Mouse (Mus musculus) cerebellum, postnatal 14 days (tissue): ENCODE data around the gene Ciao2a.

ENCODE experiments used
- DNase-seq, 2 experiments: peaks; one replicate each; pipeline ENCODE4 v3.0.0; 2021; ENCODE audit warnings: mixed read lengths in 2 of 2

Ciao2a gene

DNA sequence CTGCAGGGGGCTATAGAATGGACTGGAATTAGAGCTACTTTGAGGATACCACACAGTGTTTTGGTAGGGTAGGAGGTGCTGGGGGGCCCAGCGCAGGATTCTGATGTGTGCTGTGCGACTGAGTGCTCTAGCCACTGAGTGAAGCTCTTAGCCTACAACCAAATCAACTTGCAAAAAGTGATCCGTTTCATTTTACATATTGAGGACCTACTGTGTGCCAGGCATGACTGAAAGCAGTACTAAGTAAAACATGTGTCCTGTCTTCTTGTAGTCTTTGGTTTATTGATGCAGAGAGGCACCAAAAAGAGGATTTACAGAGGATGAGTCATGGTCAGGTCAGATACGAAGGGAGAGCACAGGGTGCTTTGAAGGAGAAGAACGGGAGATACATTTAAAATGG is 40.8 kb downstream of the Ciao2a start:
- DNase-seq, result no peak

DNA sequence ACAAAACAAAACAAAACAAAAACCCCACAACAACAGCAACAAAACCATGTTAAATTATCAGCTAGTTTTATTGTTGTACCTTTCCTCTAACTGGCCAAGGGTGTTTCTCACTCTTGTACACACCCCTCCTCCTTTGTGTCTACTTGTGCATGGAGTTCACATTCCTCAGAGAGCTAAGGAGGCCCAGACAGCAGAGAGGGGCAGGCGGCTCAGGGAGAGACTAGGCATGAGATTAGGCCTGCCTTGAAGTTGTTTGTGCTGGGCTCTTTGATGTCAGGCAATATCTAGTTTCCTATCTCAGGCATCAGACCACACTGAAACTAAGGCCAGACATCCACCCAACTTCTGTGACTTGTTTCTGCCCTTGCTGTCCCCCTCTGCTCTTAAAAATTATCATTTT is 41.8 kb downstream of the Ciao2a start:
- DNase-seq, result no peak

DNA sequence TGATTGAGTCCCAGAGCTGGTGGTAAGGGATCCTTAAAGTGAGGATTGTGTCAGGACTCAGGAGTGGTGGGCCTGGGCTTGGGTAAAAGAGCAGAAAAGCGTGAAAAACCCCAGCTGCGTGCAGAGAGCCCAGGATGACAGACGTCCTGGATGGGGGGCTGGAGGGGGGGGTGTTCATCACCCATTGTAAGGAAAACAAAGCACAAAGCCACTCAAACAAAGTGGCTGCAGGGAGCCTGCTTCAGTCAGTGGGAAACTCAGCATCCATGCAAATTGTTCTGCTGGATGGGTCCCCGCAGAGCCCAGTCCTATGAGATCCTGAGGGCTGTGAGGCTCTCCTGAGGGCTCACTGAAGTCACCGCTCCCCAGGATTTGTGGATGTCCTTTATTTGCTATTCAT is 44.1 kb downstream of the Ciao2a start:
- no peak for DNase-seq

DNA sequence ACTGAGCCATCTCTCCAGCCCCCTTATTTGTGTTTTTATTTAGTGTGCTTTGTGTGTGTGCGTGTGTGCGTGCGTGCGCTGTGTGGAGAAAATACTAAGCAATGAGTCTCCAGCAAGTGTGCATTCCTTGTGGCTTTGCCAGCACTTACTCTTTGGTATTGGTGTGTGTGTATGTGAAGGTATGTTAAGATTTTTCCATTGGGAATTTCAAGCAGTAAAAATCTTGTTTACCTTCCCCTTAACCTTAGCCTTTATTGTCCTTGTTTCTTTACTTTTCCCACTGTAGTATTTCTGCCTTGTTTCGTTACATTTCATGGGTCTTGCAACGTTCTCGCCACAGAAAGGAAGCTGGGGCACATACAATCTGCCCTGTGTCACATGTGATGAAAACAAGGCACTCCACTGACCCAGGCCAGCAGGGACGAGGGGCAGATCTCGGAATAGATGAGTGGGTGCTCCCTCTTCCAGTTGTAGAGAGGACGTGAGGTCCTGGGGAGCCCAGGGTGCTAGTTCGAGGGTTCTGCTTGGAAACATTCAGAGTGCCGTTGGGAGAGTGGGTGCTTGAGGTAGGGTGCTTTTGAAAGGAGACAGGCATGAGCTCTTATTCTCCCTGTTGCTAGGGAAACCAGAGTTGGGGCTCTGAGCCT is 45.0 kb downstream of the Ciao2a start:
- DNase-seq, result no peak

DNA sequence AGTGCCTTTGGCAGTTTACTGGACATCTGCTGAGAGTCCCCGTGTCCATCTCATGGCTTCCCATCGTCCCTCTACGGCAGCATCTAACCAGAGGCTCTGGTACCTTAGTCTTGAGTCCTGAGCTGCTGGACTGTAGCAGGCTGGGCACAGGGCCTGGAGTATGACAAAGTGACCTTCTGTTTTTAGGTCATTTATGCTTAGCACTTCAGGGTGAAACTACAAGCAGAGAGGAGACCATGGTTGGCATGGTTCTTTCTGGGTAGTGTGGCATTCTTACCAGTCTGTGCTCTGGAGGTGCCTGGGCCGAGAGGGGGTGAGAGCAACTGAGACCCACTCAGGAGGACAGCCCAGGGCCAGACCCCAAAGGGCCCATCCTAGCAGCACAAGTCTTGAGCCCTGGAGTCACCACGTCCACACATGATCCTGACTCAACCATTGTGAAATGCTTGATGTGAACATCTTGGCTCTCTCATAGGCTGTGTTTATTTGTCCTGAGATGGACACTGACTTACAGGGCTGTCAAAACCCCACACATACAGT is 47.0 kb downstream of the Ciao2a start:
- DNase-seq, result no peak

DNA sequence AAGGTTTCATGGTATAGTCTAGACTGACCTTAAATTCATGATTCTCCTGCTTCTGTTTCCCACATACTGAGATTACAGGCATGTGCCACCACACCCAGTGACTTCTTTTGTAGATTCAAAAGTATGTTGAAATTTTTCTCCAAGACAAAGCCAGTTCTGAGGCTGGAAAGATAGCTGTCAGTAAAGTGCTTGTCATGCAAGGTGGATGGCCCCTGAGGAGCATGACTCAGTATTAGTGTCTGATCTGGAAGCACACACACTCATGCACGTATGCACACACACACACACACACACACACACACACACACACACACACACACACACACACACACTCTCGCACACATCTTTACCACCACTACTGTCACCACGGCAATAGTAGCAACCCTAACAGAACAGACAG is 48.6 kb downstream of the Ciao2a start:
- DNase-seq, result no peak

DNA sequence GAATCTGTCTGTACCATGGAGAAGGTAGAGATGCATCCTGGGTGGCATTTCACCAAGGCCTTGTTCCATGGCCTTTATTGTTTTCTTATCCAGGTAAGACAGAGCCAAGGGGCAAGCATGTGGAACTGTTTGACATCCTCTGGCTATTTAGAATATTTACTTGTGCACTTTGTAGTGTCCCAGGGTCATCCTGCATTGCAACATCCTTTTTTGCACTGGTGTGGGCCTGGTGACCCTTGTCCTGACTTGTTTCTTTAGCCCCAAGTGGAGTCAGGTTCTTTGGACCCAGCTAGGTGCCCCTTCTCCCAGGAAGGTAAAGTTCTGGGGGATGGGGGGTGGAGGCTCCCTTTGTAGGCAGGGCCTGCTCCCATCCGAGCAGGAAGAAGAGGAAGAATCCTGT is 51.6 kb downstream of the Ciao2a start:
- no peak for DNase-seq

DNA sequence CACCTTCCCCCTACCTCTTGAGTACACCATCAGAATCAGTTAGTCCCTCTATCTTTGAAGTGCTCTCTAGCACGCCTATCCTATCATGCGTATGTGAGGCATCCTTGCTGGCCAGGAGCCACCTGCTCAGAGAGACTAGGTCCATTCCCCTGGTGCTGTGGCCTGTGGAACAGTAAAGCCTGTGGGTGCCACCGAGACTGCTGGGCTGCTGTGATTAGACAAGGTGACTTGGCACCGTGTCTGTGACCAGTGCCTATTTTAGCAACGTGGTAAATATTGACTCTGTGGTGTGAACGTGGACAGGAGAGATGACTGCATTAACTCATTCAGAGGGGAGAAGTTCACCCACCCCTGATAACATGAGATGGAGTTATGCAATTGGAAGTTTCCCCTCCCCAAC is 53.4 kb downstream of the Ciao2a start:
- DNase-seq, result no peak

DNA sequence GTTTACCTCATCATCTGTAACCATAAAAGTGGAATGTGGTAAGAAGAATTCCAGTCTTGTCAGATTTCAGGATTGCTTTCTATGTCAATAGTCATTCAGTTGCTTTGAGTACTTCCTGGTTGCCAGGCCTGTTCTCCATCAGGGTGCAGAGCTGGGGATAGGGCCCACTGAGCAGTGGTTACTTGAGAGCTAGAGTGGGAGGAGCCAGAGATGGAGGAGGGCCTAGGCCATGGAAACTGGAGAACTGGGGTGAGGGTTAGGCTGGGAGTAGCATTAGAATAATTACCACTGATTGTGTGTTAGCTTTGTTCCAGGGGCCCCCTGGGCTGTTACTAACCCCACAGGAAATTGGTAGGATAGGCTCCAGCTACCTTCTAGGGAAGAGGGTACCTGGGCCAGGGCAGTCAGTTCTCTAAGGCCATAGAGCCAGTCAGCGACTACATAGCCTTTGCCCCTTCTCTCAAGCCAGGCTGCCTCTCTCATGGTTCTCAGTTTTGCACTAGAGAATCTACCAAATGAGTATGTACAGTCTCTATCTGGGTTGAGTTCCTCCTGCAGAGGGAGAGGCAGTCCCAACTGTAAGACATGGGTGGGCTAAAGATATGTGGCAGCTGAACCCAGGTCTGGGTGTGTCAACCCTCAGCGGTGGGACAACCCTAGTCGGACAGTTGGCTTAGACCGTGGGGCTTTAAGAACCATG is 54.9 kb downstream of the Ciao2a start:
- no peak for DNase-seq

DNA sequence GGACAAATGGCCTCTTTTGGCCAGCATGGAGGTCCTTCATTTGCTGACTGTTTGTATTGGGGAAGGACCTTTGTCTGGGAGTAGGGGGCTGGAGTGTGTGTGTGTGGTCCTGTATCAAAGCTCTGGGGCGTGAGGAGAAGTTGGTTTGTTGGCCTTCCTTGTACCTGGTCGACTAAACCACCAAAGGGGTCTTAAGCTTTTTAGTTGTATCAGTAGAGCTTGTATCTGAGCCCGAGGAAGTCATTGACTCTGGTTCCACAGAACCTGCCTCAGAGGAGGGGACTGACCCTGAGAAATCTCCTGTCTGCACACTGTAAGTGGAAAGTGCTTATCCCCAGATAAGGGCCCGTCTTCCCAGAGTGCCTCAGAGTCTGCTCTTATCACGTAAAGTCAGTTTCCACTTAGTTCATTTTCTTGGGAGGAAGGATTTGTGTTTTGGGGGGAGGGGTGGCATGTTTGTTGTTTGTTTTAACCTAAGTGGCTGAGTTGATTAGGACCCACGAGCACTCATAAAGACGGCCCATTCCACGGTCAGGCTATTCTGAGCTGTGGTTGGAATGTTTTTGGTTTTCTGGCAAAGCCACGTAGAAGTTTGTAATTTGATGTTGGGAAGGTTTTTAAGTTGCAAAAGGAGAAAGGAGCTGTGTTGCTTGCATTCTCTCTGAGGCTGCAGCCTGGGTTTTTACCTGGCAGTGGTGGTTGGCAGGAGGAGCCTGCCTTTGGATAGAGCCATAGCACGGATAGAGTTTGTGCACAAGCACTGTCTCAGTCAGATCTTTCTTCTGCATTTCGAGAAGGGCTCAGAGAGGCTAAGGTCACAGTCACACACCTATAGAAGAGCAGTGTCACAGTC is 55.6 kb downstream of the Ciao2a start:
- DNase-seq, result no peak

DNA sequence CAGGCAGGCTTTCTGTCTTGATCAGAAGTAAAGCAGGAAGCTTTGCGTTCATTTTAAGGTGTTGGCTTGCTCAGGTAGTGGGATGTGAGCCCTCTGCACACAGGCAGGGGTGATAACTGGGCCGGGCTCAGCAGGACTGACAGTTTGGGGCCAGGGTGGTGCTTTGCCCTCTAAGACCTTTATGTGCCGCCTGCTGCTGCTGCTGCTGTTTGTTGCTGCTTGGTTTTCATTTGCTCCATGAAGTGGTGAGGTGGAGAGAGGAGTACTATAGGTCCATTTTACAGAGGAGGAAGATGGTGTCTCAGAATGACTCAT is 56.2 kb downstream of the Ciao2a start:
- no peak for DNase-seq

DNA sequence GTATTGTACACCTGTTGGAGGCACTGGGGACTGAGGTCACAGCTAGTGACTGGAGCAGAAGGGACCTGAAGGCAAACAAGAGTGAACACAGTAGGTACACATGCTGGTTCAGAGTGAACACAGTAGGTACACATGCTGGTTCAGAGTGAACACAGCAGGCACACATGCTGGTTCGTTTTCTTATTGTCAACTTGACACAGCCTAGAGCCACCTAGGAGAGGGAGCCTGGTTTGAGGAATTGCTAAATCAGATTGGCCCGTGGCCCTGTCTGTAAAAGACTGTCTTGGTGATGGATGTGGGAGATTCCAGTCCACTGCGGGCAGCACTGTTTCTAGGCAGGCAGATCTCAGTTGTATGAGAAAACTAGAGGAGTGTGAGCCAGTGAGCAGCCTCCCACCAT is 56.6 kb downstream of the Ciao2a start:
- no peak for DNase-seq

DNA sequence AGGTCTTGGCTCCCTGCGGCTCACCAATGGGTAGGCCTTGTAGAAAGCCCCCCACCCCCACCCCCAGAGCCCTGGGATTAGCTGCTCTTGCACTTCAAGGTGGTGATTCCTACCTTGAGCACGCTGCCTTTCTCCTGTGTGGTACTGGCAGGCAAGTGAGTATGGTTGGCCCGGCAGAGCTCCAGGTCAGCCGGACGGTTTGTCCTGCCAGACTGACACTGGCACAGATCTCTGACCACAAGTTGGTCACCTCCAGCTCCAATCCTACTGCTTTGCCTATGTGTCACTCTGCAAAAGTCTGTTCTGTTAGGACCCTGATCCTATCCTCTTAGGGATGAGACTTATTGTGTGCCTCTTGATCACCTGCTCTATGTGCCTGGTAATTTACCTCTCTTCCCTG is 58.2 kb downstream of the Ciao2a start:
- DNase-seq, result no peak

DNA sequence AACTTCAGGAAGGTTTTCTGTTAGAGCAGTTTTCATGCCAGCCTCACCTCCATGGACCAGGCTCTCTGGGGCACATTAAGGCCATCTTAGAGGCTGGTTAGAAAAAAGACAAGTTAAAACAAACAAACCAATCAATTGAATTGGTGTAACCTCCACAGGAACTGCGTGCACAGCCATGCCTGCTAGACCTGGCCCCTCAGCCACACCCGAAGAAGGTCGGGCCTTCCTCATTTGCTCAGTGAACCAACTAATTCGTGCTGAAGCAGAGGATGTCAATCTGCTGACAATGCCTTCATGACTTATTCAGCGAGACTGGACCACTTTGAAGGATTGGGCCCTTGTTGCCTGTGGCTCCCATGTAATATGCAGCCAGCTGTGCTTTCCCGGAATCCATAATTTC is 60.0 kb downstream of the Ciao2a start:
- DNase-seq, result no peak
